13 mouse cellular contexts compared by ENCODE assay signal in the genomic region with DNA sequence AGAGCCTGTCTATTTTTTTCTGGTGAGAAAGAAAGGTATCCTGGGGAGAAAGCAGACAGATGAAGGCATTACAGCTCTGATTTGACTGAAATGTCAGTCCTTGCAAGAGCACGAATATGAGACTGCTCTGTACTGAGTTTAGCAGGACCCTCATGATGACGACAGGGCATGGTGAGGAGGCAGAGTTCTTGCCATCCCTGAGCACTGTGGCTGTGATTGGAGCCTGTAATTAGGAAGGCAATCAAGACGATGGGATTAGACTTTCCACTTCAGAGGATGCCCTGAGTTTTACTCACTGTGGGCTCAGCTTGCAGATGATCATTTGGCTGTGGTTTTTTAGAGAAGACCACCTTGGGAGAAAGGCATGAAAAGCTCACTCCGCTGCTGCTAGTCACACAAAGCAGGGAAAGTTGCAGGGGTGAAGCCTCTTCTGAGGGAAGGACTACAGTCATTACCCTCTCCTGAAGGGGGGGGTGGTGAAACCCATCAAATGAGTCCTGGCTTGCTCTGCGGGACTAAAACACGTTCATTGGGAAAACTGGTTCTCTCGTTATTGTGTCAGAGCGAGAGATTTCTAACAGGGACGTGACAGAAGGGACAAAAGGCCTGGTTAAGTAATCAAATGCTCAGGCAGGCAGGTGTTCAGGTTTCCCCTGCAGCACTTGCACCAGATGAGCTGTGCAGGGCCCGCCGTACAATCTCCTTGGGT.
A peak's percentile ranks its signal among the peaks of the same experiment; 100 is the strongest.
DNase-seq lines count a peak whose midpoint lies in the region; ATAC-seq and TF ChIP-seq lines count a peak whose summit lies in the region.
"Had no signal": no experiment of that assay in that cellular context is flagged by ENCODE, and none has a peak within 500 bp of the region (broad histone marks: within the 10 kb centered on the region; RNA-seq: fewer than 3 reads in every experiment).

No protein-coding gene starts in this region.

- H3K4me3 ChIP-seq in midbrain, embryonic 10.5 days, result no peak overlapping the region
- no peak overlapping the region for H3K4me3 ChIP-seq in midbrain, postnatal 0 days (ENCODE audit: low read depth, low read length)
- H3K4me3 ChIP-seq in embryonic facial prominence, embryonic 15.5 days (replicated peaks), result no peak overlapping the region
- no peak overlapping the region for H3K4me3 ChIP-seq in hindbrain, postnatal 0 days (ENCODE audit: low read length)
- no peak overlapping the region for H3K4me3 ChIP-seq in stomach, embryonic 15.5 days (replicated peaks)

- H3K4me2 ChIP-seq in midbrain, postnatal 0 days (ENCODE audit: low read depth, low read length, poor library complexity, severe bottlenecking), result no peak overlapping the region
- H3K4me2 ChIP-seq in embryonic facial prominence, embryonic 15.5 days (replicated peaks), result no peak overlapping the region
- H3K4me2 ChIP-seq in hindbrain, postnatal 0 days (ENCODE audit: low read depth, low read length), result no peak overlapping the region
- no peak overlapping the region for H3K4me2 ChIP-seq in stomach, embryonic 15.5 days

- no peaks in the 10 kb centered on the region for H3K9me3 ChIP-seq in midbrain, embryonic 10.5 days (replicated peaks)
- no peaks in the 10 kb centered on the region for H3K9me3 ChIP-seq in midbrain, postnatal 0 days (ENCODE audit: low read length)
- no peaks in the 10 kb centered on the region for H3K9me3 ChIP-seq in embryonic facial prominence, embryonic 15.5 days (replicated peaks)
- H3K9me3 ChIP-seq in hindbrain, postnatal 0 days (ENCODE audit: low read length), result no peaks in the 10 kb centered on the region
- no peaks in the 10 kb centered on the region for H3K9me3 ChIP-seq in stomach, embryonic 15.5 days

- DNase-seq in midbrain, embryonic 10.5 days (ENCODE audit: low spot score), result peak; percentile 14
- no peak for DNase-seq in midbrain, postnatal 0 days (ENCODE audit: low spot score)
- DNase-seq in hindbrain, postnatal 0 days (ENCODE audit: low spot score), result peak; percentile 10
- no peak for DNase-seq in spleen, postnatal 10 days (ENCODE audit: low spot score in 2 of 2)
- DNase-seq in MN1 (ENCODE audit: low spot score), result no peak
- DNase-seq in heart, adult 8-10 months (ENCODE audit: low spot score), result no peak
- DNase-seq: heart, adult 11 months; kidney, adult 2 months; liver, postnatal 0 days; thymus, adult 2 months had no signal

- no peaks in the 10 kb centered on the region for H3K36me3 ChIP-seq in midbrain, embryonic 10.5 days
- no peaks in the 10 kb centered on the region for H3K36me3 ChIP-seq in midbrain, postnatal 0 days (ENCODE audit: insufficient read depth, low read length)
- no peaks in the 10 kb centered on the region for H3K36me3 ChIP-seq in embryonic facial prominence, embryonic 15.5 days
- H3K36me3 ChIP-seq in hindbrain, postnatal 0 days (ENCODE audit: insufficient read depth, low read length), result no peaks in the 10 kb centered on the region
- no peaks in the 10 kb centered on the region for H3K36me3 ChIP-seq in stomach, embryonic 15.5 days

- H3K9ac ChIP-seq in midbrain, postnatal 0 days (replicated peaks; ENCODE audit: low read length, poor library complexity, severe bottlenecking), result no peak overlapping the region
- no peak overlapping the region for H3K9ac ChIP-seq in embryonic facial prominence, embryonic 15.5 days
- no peak overlapping the region for H3K9ac ChIP-seq in hindbrain, postnatal 0 days (replicated peaks; ENCODE audit: low read length)
- H3K9ac ChIP-seq in stomach, embryonic 15.5 days, result no peak overlapping the region
- H3K9ac ChIP-seq: liver, postnatal 0 days had no signal

- peaks cover 20% of the 10 kb centered on the region for H3K4me1 ChIP-seq in midbrain, embryonic 10.5 days
- no peaks in the 10 kb centered on the region for H3K4me1 ChIP-seq in midbrain, postnatal 0 days (ENCODE audit: insufficient read depth, low read length)
- 0 out of 2 replicates have a peak, but pooled peaks cover 4% of the 10 kb centered on the region for H3K4me1 ChIP-seq in embryonic facial prominence, embryonic 15.5 days
- H3K4me1 ChIP-seq in hindbrain, postnatal 0 days (ENCODE audit: insufficient read depth, low read length), result no peaks in the 10 kb centered on the region
- H3K4me1 ChIP-seq in stomach, embryonic 15.5 days, result no peaks in the 10 kb centered on the region

- 29% methylated on average over 11 of the region's 11 CpGs for WGBS in midbrain, embryonic 10.5 days
- 23% methylated on average over 11 of the region's 11 CpGs for WGBS in midbrain, postnatal 0 days
- 21% methylated on average over 11 of the region's 11 CpGs for WGBS in embryonic facial prominence, embryonic 15.5 days
- WGBS in hindbrain, postnatal 0 days, result 24% methylated on average over 11 of the region's 11 CpGs
- 36% methylated on average over 11 of the region's 11 CpGs for WGBS in stomach, embryonic 15.5 days

- H3K27me3 ChIP-seq in midbrain, embryonic 10.5 days (ENCODE audit: low read depth, poor library complexity, severe bottlenecking), result no peaks in the 10 kb centered on the region
- H3K27me3 ChIP-seq in midbrain, postnatal 0 days (ENCODE audit: insufficient read depth, low read length), result no peaks in the 10 kb centered on the region
- no peaks in the 10 kb centered on the region for H3K27me3 ChIP-seq in embryonic facial prominence, embryonic 15.5 days
- no peaks in the 10 kb centered on the region for H3K27me3 ChIP-seq in hindbrain, postnatal 0 days (ENCODE audit: insufficient read depth, low read length)
- H3K27me3 ChIP-seq in stomach, embryonic 15.5 days (replicated peaks), result no peaks in the 10 kb centered on the region
- H3K27me3 ChIP-seq: CH12.LX had no signal

- H3K27ac ChIP-seq in midbrain, embryonic 10.5 days (replicated peaks), result 0 out of 2 replicates have a peak overlapping the region, but pooled peaks have one; percentile 33
- no peak overlapping the region for H3K27ac ChIP-seq in midbrain, postnatal 0 days (ENCODE audit: low read depth, low read length)
- H3K27ac ChIP-seq in embryonic facial prominence, embryonic 15.5 days (replicated peaks), result no peak overlapping the region
- H3K27ac ChIP-seq in hindbrain, postnatal 0 days, result no peak overlapping the region
- peak overlapping the region; percentile 48; the same call in 1 of the 2 replicates for H3K27ac ChIP-seq in stomach, embryonic 15.5 days

- no peak for ATAC-seq in midbrain, postnatal 0 days (ENCODE audit: low FRiP score)
- peak; percentile 63 for ATAC-seq in embryonic facial prominence, embryonic 15.5 days (ENCODE audit: insufficient number of reproducible peaks, low FRiP score, low TSS enrichment, low read depth)
- 0 out of 2 replicates have a peak, but pooled peaks have one; percentile 29 for ATAC-seq in hindbrain, postnatal 0 days
- ATAC-seq in stomach, embryonic 15.5 days (ENCODE audit: insufficient read depth, low FRiP score, low read depth), result peak; percentile 39; the same call in 1 of the 2 replicates
- ATAC-seq: liver, postnatal 0 days had no signal

- no peak for TF ChIP-seq CTCF in midbrain, postnatal 0 days (IDR thresholded peaks at IDR 0.05)
- no peak for TF ChIP-seq CTCF in hindbrain, postnatal 0 days (IDR thresholded peaks at IDR 0.05; ENCODE audit: low read depth)

Comparison
In these comparisons a context has a peak if more than half of its experiments do, and no peak if none do; other contexts are left out.
1. DNase-seq: peak in midbrain, embryonic 10.5 days (single experiment) and hindbrain, postnatal 0 days (single experiment); none in midbrain, postnatal 0 days (single experiment), spleen, postnatal 10 days (0 of 2), MN1 (single experiment) and heart, adult 8-10 months (single experiment).
2. H3K27ac ChIP-seq: peak in midbrain, embryonic 10.5 days (single experiment) and stomach, embryonic 15.5 days (single experiment); none in midbrain, postnatal 0 days (single experiment), embryonic facial prominence, embryonic 15.5 days (single experiment) and hindbrain, postnatal 0 days (single experiment).